Mouse (Mus musculus): ENCODE results near the gene Tgm3. TPM values are rescaled to one million over a fixed set of nuclear protein-coding genes. Genes with fewer than 3 reads are reported as not detected.

Tgm3 gene
- polyA plus RNA-seq, 1 experiment from 2014 or later, result not detected

Small RNA genes within 50 kb of the gene (microRNA-seq; reads per million reads assigned to microRNA genes)
- gene Mir6339 (ENCODE audit: borderline number of aligned reads), result not detected

Other genes starting within 250 kb of the Tgm3 start
- gene Stk35, start 211.8 kb upstream of the Tgm3 start, polyA plus RNA-seq (2014; fragmentation: Nextera tagmentation; extraction: Ambion mirVana), result 8.0 and 9.7 TPM in 2 replicates
- not detected in 2 replicates for gene Tgm6, start 100.1 kb downstream of the Tgm3 start, polyA plus RNA-seq (2014; fragmentation: Nextera tagmentation; extraction: Ambion mirVana)
- 455 and 479 TPM in 2 replicates for gene Snrpb, start 167.1 kb downstream of the Tgm3 start, polyA plus RNA-seq (2014; fragmentation: Nextera tagmentation; extraction: Ambion mirVana)
- gene Tmc2, start 182.8 kb downstream of the Tgm3 start, polyA plus RNA-seq (2014; fragmentation: Nextera tagmentation; extraction: Ambion mirVana), result not detected in 2 replicates

Data from heart, embryonic 11.5 days (tissue).